Mouse (Mus musculus) kidney, embryonic 15.5 days (tissue): ENCODE measurements at regions not wholly inside any gene's neighbourhood (a gene's known extent, or its start where the extent isn't known, plus 50 kb on each side); places are given as distances from the start of the nearest gene placed in this dataset.
A peak's percentile ranks its signal among the peaks of the same experiment; 100 is the strongest.

Source experiments
- ATAC-seq: fragments of 200-750 bp; cut with Nextera tagmentation; replicated peaks from 2 replicates; pipeline ENCODE4 v1.8.0; 2017; ENCODE audit warnings: moderate TSS enrichment; ENCODE audit not compliant: low FRiP score
- H3K27ac ChIP-seq: fragments of 300-500 bp; sonication (generic); 2 replicates; pipeline ENCODE4 v1.5.1; 2015; ENCODE audit warnings: mild to moderate bottlenecking, inconsistent platforms
- H3K27me3 ChIP-seq: fragments of 300-500 bp; sonication (generic); 2 replicates; pipeline ENCODE4 v1.6.1; 2015; ENCODE audit warnings: inconsistent platforms
- H3K36me3 ChIP-seq: fragments of 300-500 bp; sonication (generic); 2 replicates; pipeline ENCODE4 v1.6.1; 2015; ENCODE audit warnings: inconsistent platforms
- H3K4me1 ChIP-seq: fragments of 300-500 bp; sonication (generic); 2 replicates; pipeline ENCODE4 v1.6.1; 2015; ENCODE audit warnings: inconsistent platforms
- H3K4me2 ChIP-seq: fragments of 300-500 bp; sonication (generic); 2 replicates; pipeline ENCODE4 v1.6.1; 2015; ENCODE audit warnings: moderate library complexity, mild to moderate bottlenecking, inconsistent platforms
- H3K4me3 ChIP-seq: fragments of 300-500 bp; sonication (generic); replicated peaks from 2 replicates; pipeline ENCODE4 v1.5.1; 2015; ENCODE audit warnings: mild to moderate bottlenecking, inconsistent platforms
- H3K9ac ChIP-seq: fragments of 300-500 bp; sonication (generic); 2 replicates; pipeline ENCODE4 v1.6.1; 2015; ENCODE audit warnings: mild to moderate bottlenecking, inconsistent platforms
- H3K9me3 ChIP-seq: fragments of 300-500 bp; sonication (generic); replicated peaks from 2 replicates; pipeline ENCODE4 v1.6.1; 2016; ENCODE audit warnings: inconsistent platforms
- WGBS: fragments of 180-500 bp; shearing (Covaris S2); methylation state at CpG from one replicate; pipeline ENCODE4 v1.1.7; 2015; ENCODE audit warnings: mixed read lengths; 5-methylcytosine and 5-hydroxymethylcytosine counted together

- Histone ChIP-seq H3K4me2 (no peak overlapping the region), H3K27me3 (peaks cover 4% of the 10 kb centered on the region; the same call in 1 of the 2 replicates), H3K4me1 (peaks cover 48% of the 10 kb centered on the region), H3K4me3 (no peak overlapping the region), H3K9ac (no peak overlapping the region), H3K36me3 (no peaks in the 10 kb centered on the region), H3K27ac (peak overlapping the region; percentile 3; the same call in 1 of the 2 replicates), H3K9me3 (no peaks in the 10 kb centered on the region)
- WGBS = 61% methylated on average over 15 of the region's 15 CpGs
- peak; percentile 77 for ATAC-seq
These were observed 262.8 kb downstream of the Cxcl12 start for GRCm38 (mm10) chr6:117430876-117431781.

GRCm38 (mm10) chr6:117436851-117437250 is 268.5 kb downstream of the Cxcl12 start:
- no peaks in the 10 kb centered on the region for H3K9me3 ChIP-seq
- no peak overlapping the region for H3K9ac ChIP-seq
- H3K4me3 ChIP-seq = no peak overlapping the region
- no peaks in the 10 kb centered on the region for H3K27me3 ChIP-seq
- no peaks in the 10 kb centered on the region for H3K36me3 ChIP-seq
- no peak overlapping the region for H3K4me2 ChIP-seq
- no peak for ATAC-seq
- WGBS = 80% methylated on average over 3 of the region's 3 CpGs
- peaks cover 20% of the 10 kb centered on the region for H3K4me1 ChIP-seq
- H3K27ac ChIP-seq = no peak overlapping the region

GRCm38 (mm10) chr6:117437411-117438101 is 269.2 kb downstream of the Cxcl12 start:
- Histone ChIP-seq H3K9ac (no peak overlapping the region), H3K27ac (peak overlapping the region; percentile 47), H3K27me3 (no peaks in the 10 kb centered on the region), H3K9me3 (no peaks in the 10 kb centered on the region), H3K4me1 (peaks cover 18% of the 10 kb centered on the region; the same call in 1 of the 2 replicates), H3K4me2 (no peak overlapping the region), H3K36me3 (no peaks in the 10 kb centered on the region), H3K4me3 (no peak overlapping the region)
- WGBS = 43% methylated on average over 10 of the region's 10 CpGs
- peak; percentile 60; the same call in 1 of the 2 replicates for ATAC-seq

- H3K4me1 ChIP-seq = no peaks in the 10 kb centered on the region
- H3K4me2 ChIP-seq = no peak overlapping the region
- no peak overlapping the region for H3K9ac ChIP-seq
- H3K4me3 ChIP-seq = no peak overlapping the region
- no peaks in the 10 kb centered on the region for H3K9me3 ChIP-seq
- H3K36me3 ChIP-seq = no peaks in the 10 kb centered on the region
- no peak overlapping the region for H3K27ac ChIP-seq
- ATAC-seq = no peak
- WGBS = 75% methylated on average over 3 of the region's 3 CpGs
- peaks cover 2% of the 10 kb centered on the region; the same call in 1 of the 2 replicates for H3K27me3 ChIP-seq
These were observed 280.3 kb downstream of the Cxcl12 start for GRCm38 (mm10) chr6:117448652-117449051.

GRCm38 (mm10) chr6:117451001-117451400 is 282.7 kb downstream of the Cxcl12 start:
- H3K9me3 ChIP-seq = no peaks in the 10 kb centered on the region
- no peak overlapping the region for H3K27ac ChIP-seq
- H3K27me3 ChIP-seq = peaks cover 2% of the 10 kb centered on the region; the same call in 1 of the 2 replicates
- H3K4me3 ChIP-seq = no peak overlapping the region
- H3K9ac ChIP-seq = no peak overlapping the region
- no peak for ATAC-seq
- no peaks in the 10 kb centered on the region for H3K4me1 ChIP-seq
- WGBS = 67% methylated on average over 5 of the region's 5 CpGs
- no peaks in the 10 kb centered on the region for H3K36me3 ChIP-seq
- no peak overlapping the region for H3K4me2 ChIP-seq

- no peak overlapping the region for H3K9ac ChIP-seq
- H3K9me3 ChIP-seq = no peaks in the 10 kb centered on the region
- no peaks in the 10 kb centered on the region for H3K36me3 ChIP-seq
- H3K27ac ChIP-seq = no peak overlapping the region
- no peak overlapping the region for H3K4me3 ChIP-seq
- H3K4me2 ChIP-seq = no peak overlapping the region
- no peaks in the 10 kb centered on the region for H3K4me1 ChIP-seq
- WGBS = 61% methylated on average over 5 of the region's 5 CpGs
- H3K27me3 ChIP-seq = no peaks in the 10 kb centered on the region
- no peak for ATAC-seq
These were observed 291.9 kb downstream of the Cxcl12 start for GRCm38 (mm10) chr6:117460193-117460592.

- Histone ChIP-seq H3K4me2 (no peak overlapping the region), H3K4me1 (no peaks in the 10 kb centered on the region), H3K9me3 (no peaks in the 10 kb centered on the region), H3K4me3 (no peak overlapping the region), H3K27ac (no peak overlapping the region), H3K9ac (no peak overlapping the region), H3K27me3 (no peaks in the 10 kb centered on the region), H3K36me3 (no peaks in the 10 kb centered on the region)
- no peak for ATAC-seq
- WGBS = 86% methylated on average over 4 of the region's 4 CpGs
These were observed 296.8 kb downstream of the Cxcl12 start for GRCm38 (mm10) chr6:117465165-117465564.

GRCm38 (mm10) chr6:117465606-117466174 is 297.4 kb downstream of the Cxcl12 start:
- Histone ChIP-seq H3K4me1 (no peaks in the 10 kb centered on the region), H3K36me3 (no peaks in the 10 kb centered on the region), H3K4me2 (no peak overlapping the region), H3K9ac (no peak overlapping the region), H3K4me3 (no peak overlapping the region), H3K27me3 (no peaks in the 10 kb centered on the region), H3K9me3 (no peaks in the 10 kb centered on the region), H3K27ac (no peak overlapping the region)
- 44% methylated on average over 5 of the region's 5 CpGs for WGBS
- ATAC-seq = no peak

GRCm38 (mm10) chr6:117479376-117479775 is 311.0 kb downstream of the Cxcl12 start:
- no peak overlapping the region for H3K4me2 ChIP-seq
- no peaks in the 10 kb centered on the region for H3K9me3 ChIP-seq
- WGBS = 20% methylated on average over 2 of the region's 2 CpGs
- 0 out of 2 replicates have a peak, but pooled peaks have one; percentile 22 for ATAC-seq
- H3K27ac ChIP-seq = no peak overlapping the region
- H3K4me1 ChIP-seq = peaks cover 20% of the 10 kb centered on the region
- no peaks in the 10 kb centered on the region for H3K36me3 ChIP-seq
- H3K9ac ChIP-seq = no peak overlapping the region
- H3K27me3 ChIP-seq = 0 out of 2 replicates have a peak, but pooled peaks cover 3% of the 10 kb centered on the region
- H3K4me3 ChIP-seq = no peak overlapping the region

GRCm38 (mm10) chr6:117480396-117480795 is 312.1 kb downstream of the Cxcl12 start:
- ATAC-seq = no peak
- Histone ChIP-seq H3K4me1 (peaks cover 20% of the 10 kb centered on the region), H3K27ac (no peak overlapping the region; the same call in 1 of the 2 replicates), H3K4me3 (no peak overlapping the region), H3K4me2 (no peak overlapping the region), H3K9me3 (no peaks in the 10 kb centered on the region), H3K9ac (no peak overlapping the region), H3K36me3 (no peaks in the 10 kb centered on the region), H3K27me3 (0 out of 2 replicates have a peak, but pooled peaks cover 3% of the 10 kb centered on the region)
- 69% methylated on average over 2 of the region's 2 CpGs for WGBS

GRCm38 (mm10) chr6:117489161-117489560 is 320.8 kb downstream of the Cxcl12 start:
- WGBS = 86% methylated on average over 4 of the region's 4 CpGs
- H3K9me3 ChIP-seq = no peaks in the 10 kb centered on the region
- no peak overlapping the region for H3K4me3 ChIP-seq
- no peak overlapping the region for H3K9ac ChIP-seq
- no peak for ATAC-seq
- H3K27me3 ChIP-seq = peaks cover 16% of the 10 kb centered on the region; the same call in 1 of the 2 replicates
- no peak overlapping the region for H3K4me2 ChIP-seq
- H3K27ac ChIP-seq = no peak overlapping the region
- H3K4me1 ChIP-seq = no peaks in the 10 kb centered on the region
- H3K36me3 ChIP-seq = no peaks in the 10 kb centered on the region
